Mouse (Mus musculus): ENCODE measurements around the gene Serpinc1. TPM values are rescaled to one million over a fixed set of nuclear protein-coding genes. Genes with fewer than 3 reads are reported as not detected.

The Serpinc1 gene
- total and polyA plus RNA-seq, 3 experiments = 0.19 to 1.3 TPM; not detected in 1

- H3K27ac ChIP-seq (ENCODE audit: control insufficient read depth, low read depth, low read length) = peak within 1 kb of the TSS; percentile 99
- peaks cover 0 to 9% of the 10 kb centered on the region in 2 experiments; a peak in 3 of 4 replicates for H3K4me1 ChIP-seq (ENCODE audit: control insufficient read depth in 1 of 2, insufficient read depth in 2 of 2, low read length in 2 of 2)
- DNase-seq (ENCODE audit: low read depth, low spot score) = peak; percentile 99
- H3K4me3 ChIP-seq (ENCODE audit: control insufficient read depth in 1 of 2, insufficient read depth in 1 of 2, low read depth in 2 of 2, low read length in 2 of 2) = peak within 1 kb of the TSS; percentile 77 to 93
- H3K9me3 ChIP-seq (replicated peaks; ENCODE audit: insufficient read depth, low read length) = no peaks in the 10 kb centered on the region
- peak within 1 kb of the TSS; percentile 98 for H3K9ac ChIP-seq (ENCODE audit: control insufficient read depth, low read depth, low read length, poor library complexity, severe bottlenecking)
- TF ChIP-seq ETS1 (IDR thresholded peaks at IDR 0.05; ENCODE audit: low read depth, low read length) (no peak), SMC3 (IDR thresholded peaks at IDR 0.05; ENCODE audit: low read depth, low read length) (no peak), USF1 (IDR thresholded peaks at IDR 0.05; ENCODE audit: low read depth, low read length) (no peak), TBP (IDR thresholded peaks at IDR 0.05; ENCODE audit: low read depth, low read length) (peak; percentile 99), MXI1 (IDR thresholded peaks at IDR 0.05; ENCODE audit: low read depth, low read length) (no peak), ZKSCAN1 (IDR thresholded peaks at IDR 0.05; ENCODE audit: low read depth, low read length) (no peak), USF2 (IDR thresholded peaks at IDR 0.05; ENCODE audit: borderline replicate concordance in 1 of 2, insufficient read depth in 1 of 2, low read depth in 1 of 2, low read length in 2 of 2) (no peak), KAT2A (conservative IDR thresholded peaks at IDR 0.05; ENCODE audit: low read depth, low read length) (no peak), EP300 (IDR thresholded peaks at IDR 0.05; ENCODE audit: low read depth in 1 of 2, low read length in 2 of 2) (no peak), POLR2A (IDR thresholded peaks at IDR 0.05; ENCODE audit: control insufficient read depth in 1 of 2, insufficient read depth in 1 of 2, low read depth in 1 of 2, low read length in 2 of 2, poor library complexity in 1 of 2) (peak; percentile 94 to 99), NRF1 (IDR thresholded peaks at IDR 0.05; ENCODE audit: insufficient read depth, low read depth, low read length, poor library complexity, severe bottlenecking) (no peak), NELFE (IDR thresholded peaks at IDR 0.05; ENCODE audit: low read depth, low read length) (no peak), POLR2AphosphoS2 (IDR thresholded peaks at IDR 0.05; ENCODE audit: low read length) (no peak), BHLHE40 (IDR thresholded peaks at IDR 0.05; ENCODE audit: borderline replicate concordance, low read depth, low read length) (no peak), MYC (IDR thresholded peaks at IDR 0.05; ENCODE audit: low read depth, low read length) (no peak), MYB (IDR thresholded peaks at IDR 0.05; ENCODE audit: low read depth, low read length) (no peak)
- peaks cover 44% of the 10 kb centered on the region for H3K79me2 ChIP-seq (ENCODE audit: control insufficient read depth, insufficient read depth, low read length, poor library complexity)
- peaks cover 19 to 27% of the 10 kb centered on the region in 2 experiments for H3K36me3 ChIP-seq (ENCODE audit: control insufficient read depth in 1 of 2, insufficient read depth in 2 of 2, low read length in 2 of 2)
- no peaks in the 10 kb centered on the region for H3K27me3 ChIP-seq (ENCODE audit: control insufficient read depth in 1 of 2, insufficient read depth in 2 of 2, low read length in 2 of 2)
Measured at GRCm38 (mm10) chr1:161034435-161035280, 56.3 kb downstream of the Serpinc1 start, which contains the start of gene Zbtb37. TSS of gene Zbtb37 (minus strand) at chr1:161034849.

GRCm38 (mm10) chr1:161035281-161035785, 56.9 kb downstream of the Serpinc1 start:
- Histone ChIP-seq H3K27ac (ENCODE audit: control insufficient read depth, low read depth, low read length) (peak overlapping the region; percentile 99), H3K79me2 (ENCODE audit: control insufficient read depth, insufficient read depth, low read length, poor library complexity) (peaks cover 44% of the 10 kb centered on the region), H3K4me3 (ENCODE audit: control insufficient read depth in 1 of 2, insufficient read depth in 1 of 2, low read depth in 2 of 2, low read length in 2 of 2) (peak overlapping the region; percentile 65 to 93), H3K9me3 (replicated peaks; ENCODE audit: insufficient read depth, low read length) (no peaks in the 10 kb centered on the region), H3K27me3 (ENCODE audit: control insufficient read depth in 1 of 2, insufficient read depth in 2 of 2, low read length in 2 of 2) (no peaks in the 10 kb centered on the region), H3K36me3 (ENCODE audit: control insufficient read depth in 1 of 2, insufficient read depth in 2 of 2, low read length in 2 of 2) (peaks cover 17 to 27% of the 10 kb centered on the region in 2 experiments), H3K9ac (ENCODE audit: control insufficient read depth, low read depth, low read length, poor library complexity, severe bottlenecking) (peak overlapping the region; percentile 98), H3K4me1 (ENCODE audit: control insufficient read depth in 1 of 2, insufficient read depth in 2 of 2, low read length in 2 of 2) (peaks cover 0 to 9% of the 10 kb centered on the region in 2 experiments; a peak in 2 of 4 replicates)
- TF ChIP-seq HCFC1 (IDR thresholded peaks at IDR 0.05; ENCODE audit: low read depth, low read length) (no peak), CTCF (IDR thresholded peaks at IDR 0.05 in 2 of 3, conservative IDR thresholded peaks at IDR 0.05 in 1 of 3; ENCODE audit: control insufficient read depth in 1 of 3, insufficient read depth in 1 of 3, low read depth in 2 of 3, low read length in 3 of 3, poor library complexity in 1 of 3, severe bottlenecking in 1 of 3) (no peak), POLR2AphosphoS5 (IDR thresholded peaks at IDR 0.05; ENCODE audit: borderline replicate concordance, low read depth, low read length) (peak; percentile 99; the same call in 1 of the 2 replicates), USF2 (IDR thresholded peaks at IDR 0.05; ENCODE audit: borderline replicate concordance in 1 of 2, insufficient read depth in 1 of 2, low read depth in 1 of 2, low read length in 2 of 2) (no peak), ZMIZ1 (IDR thresholded peaks at IDR 0.05; ENCODE audit: low read depth, low read length) (no peak), JUND (IDR thresholded peaks at IDR 0.05; ENCODE audit: low read depth, low read length) (no peak), MAX (IDR thresholded peaks at IDR 0.05; ENCODE audit: low read length) (no peak), TBP (IDR thresholded peaks at IDR 0.05; ENCODE audit: low read depth, low read length) (peak; percentile 59), E2F4 (IDR thresholded peaks at IDR 0.05; ENCODE audit: borderline replicate concordance, low read depth, low read length) (no peak), RAD21 (IDR thresholded peaks at IDR 0.05; ENCODE audit: low read depth, low read length) (no peak), USF1 (IDR thresholded peaks at IDR 0.05; ENCODE audit: low read depth, low read length) (no peak), TAL1 (IDR thresholded peaks at IDR 0.05; ENCODE audit: low read length) (no peak), POLR2A (IDR thresholded peaks at IDR 0.05; ENCODE audit: control insufficient read depth in 1 of 2, insufficient read depth in 1 of 2, low read depth in 1 of 2, low read length in 2 of 2, poor library complexity in 1 of 2) (peak in 1 of 2 experiments; percentile 83; a peak in 2 of 4 replicates)
- peak; percentile 65 for DNase-seq (ENCODE audit: low read depth, low spot score)
